Mouse (Mus musculus) gastrocnemius, postnatal 10 days (tissue): ENCODE data around the gene 5730409E04Rik. TPM values are rescaled to one million over a fixed set of nuclear protein-coding genes. Genes with fewer than 3 reads are reported as not detected.

Source experiments
- DNase-seq: peaks from one replicate; pipeline ENCODE4 v3.0.0; 2021; ENCODE audit warnings: mixed read lengths
- long read RNA-seq, 2 experiments: library from polyadenylated mRNA; stranded (forward); transcript quantifications; one replicate each; pipeline ENCODE4 v2.0.0; 2021
- total RNA-seq, 2 experiments: library from RNA; stranded (reverse); gene quantifications; 2 replicates each; pipeline ENCODE4 v1.2.3; 2021

5730409E04Rik gene
- total RNA-seq: 10 to 100 TPM; 13.1 to 14.7 TPM
- long read RNA-seq, experiment 1, partial matches to known transcripts: 0 of 1 reads
- long read RNA-seq, experiment 1, other reads (novel, unspliced or antisense): 1 of 1 reads
- long read RNA-seq, experiment 2, partial matches to known transcripts: 0 of 2 reads
- long read RNA-seq, experiment 2, other reads (novel, unspliced or antisense): 1 of 2 reads

DNA sequence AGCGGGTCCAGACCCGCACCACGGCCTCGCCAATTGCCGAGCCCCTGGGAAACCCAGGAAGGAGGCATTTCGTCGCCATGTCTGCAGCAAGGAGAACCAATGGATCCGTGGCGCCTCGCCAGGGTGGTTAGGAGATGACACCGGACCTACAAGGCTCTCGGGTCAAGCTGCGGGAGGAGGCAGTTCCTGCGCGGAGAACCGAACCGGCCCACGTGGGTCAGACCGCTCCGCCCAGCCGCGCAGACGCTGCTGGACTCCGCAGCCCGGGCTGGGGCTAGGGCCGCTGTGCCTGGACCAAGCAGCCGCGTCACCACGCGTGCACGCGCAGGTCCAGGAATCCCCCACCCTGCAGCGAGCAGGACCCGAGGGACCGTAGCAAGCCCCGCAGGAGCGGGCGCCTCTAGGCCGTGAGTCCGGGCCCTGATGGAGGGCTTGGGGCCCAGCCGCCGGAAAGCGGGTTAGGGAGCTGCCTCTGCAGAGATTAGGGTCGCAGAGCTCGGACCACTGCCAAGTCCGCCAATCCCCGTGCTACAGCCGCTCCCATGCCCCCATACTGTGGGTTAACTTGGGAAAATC is at the start of gene 5730409E04Rik:
TSS of gene 5730409E04Rik (plus strand) at position 213 of the 576 bp plus-strand sequence.
- DNase-seq: peak; percentile 90

DNA sequence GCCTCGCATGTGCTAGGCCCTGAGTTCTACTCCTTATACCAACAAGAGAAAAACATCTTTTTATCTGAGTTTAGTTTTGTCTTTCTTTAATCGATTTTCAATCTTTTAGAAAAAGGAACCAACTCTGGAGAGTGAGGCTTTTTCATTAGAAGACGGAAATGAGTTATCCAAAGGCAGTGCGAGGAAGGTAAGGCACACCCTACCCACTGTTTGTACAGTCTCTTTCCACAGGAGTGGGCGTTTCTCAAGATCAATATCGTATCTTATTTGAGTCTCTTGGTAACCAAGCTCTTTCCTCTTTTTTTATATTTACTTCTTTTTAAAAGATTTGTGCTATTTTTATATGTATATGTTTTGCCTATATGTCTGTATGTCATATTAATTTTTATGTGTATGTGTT is 45.8 kb upstream of the 5730409E04Rik start:
- no peak for DNase-seq

DNA sequence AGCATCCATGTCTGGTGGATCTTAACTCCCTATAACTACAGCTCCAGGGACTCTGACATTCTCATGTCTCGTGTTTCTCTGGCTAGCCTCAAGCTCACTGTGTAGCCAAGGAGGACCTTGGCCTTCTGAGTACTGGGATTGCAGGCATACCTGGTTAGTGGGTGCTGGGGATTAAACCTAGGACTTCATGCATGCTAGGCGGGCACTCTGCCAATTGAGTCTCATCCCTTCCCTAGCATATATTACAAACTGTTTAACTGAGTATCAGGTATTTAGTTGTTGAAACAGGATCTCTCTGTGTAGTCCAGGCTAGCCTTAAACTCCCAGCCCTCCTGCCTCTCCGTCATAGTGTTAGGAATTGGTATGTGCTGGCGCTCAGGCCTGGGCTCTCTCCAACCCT is 42.4 kb upstream of the 5730409E04Rik start:
- no peak for DNase-seq

DNA sequence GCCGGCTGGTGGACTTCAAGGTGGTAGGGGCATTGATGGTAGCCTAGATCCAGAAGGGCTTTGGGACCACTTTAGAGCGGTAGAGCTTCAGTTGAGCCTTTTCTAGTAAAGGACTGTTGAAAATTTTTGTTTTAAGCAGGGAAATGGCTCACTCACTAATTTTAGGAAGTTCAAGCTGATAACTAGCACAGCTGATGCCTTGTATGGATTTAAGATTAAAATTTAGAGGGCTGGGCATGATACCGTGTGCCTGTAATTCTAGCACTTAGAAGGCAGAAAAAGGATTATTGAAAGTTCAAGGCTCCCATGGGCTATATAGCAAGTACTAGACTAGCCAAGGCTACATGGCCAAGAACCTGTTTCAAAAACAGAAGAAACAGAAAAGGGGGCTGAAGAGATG is 39.8 kb upstream of the 5730409E04Rik start:
- no peak for DNase-seq

DNA sequence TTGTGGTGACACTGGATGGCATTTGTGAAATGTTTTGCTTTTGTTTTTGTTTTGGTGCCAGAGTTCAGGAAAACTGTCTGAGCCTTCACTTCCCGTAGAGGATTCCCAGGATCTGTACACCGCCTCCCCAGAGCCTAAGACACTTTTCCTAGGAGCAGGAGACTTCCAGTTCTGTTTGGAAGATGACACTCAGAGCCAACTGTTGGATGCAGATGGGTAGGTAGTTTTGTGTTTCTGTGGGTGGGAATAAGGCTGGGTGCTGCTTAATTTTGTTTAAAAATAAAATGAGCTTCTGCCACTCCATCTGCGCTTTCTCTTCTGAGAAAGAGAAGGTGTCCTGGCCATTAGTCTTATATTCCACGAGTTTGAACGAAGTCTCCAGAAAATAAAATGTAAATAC is 33.3 kb upstream of the 5730409E04Rik start:
- DNase-seq: no peak

DNA sequence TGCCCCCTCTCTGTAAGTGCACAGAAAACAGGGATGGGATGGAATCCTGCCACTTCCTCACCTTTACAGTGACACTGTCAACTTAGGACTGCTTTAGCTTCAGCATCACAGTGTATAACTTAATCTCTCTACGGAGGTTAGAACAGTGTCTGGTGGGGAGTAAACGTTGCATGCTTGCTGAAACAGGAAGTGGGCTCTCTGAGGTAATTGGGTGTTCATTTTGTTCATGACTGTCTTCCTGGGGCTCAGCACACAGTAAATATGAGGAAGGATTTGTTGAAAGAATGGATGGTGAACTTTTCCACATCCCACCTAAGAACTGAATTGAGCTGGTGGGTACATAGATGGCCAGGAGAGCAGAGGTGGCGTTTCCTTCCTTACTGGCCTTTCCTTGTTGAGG is 31.7 kb upstream of the 5730409E04Rik start:
- no peak for DNase-seq

DNA sequence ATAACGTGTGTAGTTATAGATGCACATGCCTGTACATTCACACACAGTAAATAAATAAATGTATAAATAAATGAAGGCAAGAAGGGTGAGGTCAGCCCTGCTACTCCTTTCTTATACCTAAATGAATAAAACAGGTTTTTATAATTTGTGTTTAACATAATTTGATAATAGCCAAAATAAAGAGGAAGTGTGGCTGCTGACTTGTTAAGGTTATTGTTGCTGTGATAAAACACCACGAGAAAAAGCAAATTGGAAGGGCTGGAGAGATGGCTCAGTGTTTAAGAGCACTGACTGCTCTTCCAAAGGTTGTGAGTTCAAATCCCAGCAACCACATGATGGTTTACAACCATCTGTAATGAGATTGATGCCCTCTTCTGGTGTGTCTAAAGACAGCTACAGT is 30.5 kb upstream of the 5730409E04Rik start:
- no peak for DNase-seq

DNA sequence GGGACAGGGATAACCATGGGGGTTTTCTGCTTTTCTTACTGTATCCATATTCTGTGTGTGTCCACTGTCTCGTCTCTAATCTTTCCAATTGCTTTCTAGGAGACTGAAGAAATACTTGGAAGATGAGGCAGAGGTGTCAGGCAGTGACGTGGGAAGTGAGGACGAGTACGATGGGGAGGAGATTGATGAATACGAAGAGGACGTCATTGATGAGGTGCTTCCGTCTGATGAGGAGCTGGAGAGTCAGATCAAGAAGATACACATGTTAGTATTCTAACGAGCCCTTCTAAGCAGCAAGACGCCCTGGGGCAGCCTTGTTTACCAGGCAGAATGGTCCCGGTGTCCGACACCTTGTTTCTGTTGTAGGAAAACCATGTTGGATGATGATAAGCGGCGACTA is 23.9 kb upstream of the 5730409E04Rik start:
- no peak for DNase-seq

DNA sequence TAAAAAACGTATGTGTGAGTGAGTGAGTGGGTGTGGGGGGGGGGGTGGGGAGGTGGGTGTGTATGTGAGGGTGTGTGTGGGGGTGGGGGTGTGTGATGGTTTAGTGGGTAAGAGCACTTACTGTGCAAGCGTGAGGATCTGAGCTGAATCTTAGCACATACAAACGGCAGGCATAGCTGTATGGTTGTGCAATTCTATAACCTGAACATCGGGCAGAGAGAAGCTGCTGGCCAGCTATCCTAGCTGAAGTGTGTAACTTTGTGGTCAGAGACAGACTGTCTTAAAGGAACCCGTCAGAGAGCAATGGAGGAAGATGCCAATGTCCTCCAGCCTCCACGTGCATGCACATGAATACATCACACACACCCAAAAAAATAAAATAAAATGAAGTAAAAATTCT is 17.6 kb upstream of the 5730409E04Rik start:
- DNase-seq: no peak

DNA sequence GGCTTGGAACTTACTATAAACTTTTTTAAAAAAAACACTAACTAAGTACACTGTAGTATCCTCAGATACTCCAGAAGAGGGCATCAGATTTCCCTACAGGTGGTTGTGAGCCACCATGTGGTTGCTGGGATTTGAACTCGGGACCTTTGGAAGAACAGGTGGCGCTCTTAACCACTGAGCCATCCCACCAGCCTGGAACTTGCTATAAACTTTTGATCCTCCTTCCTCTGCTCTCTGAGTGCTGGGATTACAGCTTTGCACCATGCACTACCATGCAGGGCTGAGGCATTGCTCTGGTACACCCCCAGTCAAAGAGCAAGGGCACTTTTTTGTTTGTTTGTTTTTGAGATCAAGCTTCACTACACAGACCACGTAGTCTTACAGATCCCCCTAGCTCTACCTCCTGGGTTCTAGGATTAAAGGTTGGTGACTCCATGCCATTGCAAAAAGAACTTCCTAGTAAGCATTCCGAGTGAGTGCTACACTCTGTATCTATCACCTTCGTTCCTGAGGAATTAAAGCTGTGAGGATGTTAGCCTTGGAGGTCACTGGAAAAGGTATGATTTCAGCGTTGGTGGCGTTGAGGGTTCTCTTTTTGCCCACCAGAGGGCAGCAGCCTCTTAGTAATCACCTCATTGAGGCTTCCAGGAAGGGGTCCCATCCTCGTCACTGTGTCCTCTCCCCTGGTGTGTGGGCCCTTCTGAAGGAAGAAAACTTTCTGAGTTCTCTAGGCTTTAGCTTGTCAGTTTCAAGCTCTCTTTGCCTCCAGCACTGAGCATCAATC is 9.5 kb upstream of the 5730409E04Rik start:
- DNase-seq: peak; percentile 56

DNA sequence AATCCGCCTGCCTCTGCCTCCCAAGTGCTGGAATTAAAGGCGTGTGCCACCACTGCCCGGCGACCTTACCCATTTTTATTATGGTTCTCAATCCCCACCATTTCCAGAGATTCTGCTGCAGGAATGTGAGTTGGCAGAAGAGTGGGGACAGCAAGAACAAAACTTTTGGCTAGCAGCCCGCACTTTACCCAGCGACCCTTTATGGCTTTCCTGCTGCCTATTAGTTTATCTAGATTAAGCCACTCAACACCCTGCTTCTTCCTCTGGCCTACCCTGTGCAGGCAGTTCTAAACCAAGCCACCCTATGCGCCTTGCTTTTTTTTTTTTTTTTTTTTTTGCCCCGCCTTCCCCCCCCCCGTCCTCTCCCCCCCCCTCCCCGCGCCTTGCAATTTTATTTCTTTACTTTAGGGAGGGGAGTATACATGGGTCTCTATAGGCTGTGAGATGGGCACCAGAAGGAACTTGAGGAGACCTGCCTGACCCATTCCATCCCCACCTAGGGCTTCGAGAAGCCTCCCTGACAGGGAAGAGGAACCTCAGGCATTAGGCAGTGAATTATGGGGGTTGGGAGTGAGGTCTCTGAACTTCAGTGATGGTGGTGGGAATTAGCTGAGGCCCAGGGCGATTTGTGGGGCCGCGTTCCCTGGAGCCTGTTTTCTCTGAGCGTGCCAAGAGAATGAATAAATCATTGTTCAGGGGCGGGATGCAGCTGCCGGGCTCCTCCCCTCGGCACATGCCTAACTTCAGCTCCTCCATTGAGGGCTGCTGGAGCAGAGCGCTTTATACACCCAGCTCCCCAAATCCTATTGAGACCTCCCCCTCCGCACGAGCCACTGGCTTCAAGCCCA is 7.8 kb upstream of the 5730409E04Rik start:
- DNase-seq: peak; percentile 20

DNA sequence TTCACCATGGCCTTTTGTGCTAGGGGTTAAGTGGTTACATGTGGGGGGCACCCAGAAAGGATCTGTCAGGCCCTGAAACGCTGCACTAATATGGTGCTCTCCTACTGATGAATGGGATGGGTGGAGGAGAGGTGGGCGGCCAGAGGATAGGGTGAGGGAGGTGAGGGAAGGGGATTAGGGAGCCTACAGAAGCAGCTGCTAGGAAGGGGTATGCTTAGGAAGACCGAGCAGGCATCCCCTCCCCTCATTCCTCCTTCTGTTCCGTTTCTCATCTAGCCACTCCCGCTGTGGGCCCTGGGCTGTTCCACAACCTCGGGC is 7.2 kb upstream of the 5730409E04Rik start:
- DNase-seq: no peak

DNA sequence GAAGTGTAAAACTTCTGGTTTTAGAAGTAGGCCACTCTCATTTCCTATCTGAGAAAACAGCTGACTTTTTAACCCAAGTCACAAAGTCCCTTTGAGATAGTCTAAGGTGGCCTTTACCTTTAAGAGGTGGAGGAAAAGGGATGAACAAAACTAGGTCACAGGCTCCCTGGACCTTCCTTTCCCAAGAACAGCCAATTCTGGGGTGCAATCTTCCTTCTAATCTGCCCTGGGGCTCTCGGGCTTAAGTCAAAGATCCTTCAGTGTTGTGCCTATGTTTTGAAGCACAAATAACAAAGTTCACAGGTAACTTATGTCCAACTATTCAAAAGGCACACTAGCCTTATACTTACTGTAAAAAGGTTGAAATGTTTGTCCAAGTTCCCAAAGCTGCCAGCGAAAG is 5.5 kb upstream of the 5730409E04Rik start:
- no peak for DNase-seq

DNA sequence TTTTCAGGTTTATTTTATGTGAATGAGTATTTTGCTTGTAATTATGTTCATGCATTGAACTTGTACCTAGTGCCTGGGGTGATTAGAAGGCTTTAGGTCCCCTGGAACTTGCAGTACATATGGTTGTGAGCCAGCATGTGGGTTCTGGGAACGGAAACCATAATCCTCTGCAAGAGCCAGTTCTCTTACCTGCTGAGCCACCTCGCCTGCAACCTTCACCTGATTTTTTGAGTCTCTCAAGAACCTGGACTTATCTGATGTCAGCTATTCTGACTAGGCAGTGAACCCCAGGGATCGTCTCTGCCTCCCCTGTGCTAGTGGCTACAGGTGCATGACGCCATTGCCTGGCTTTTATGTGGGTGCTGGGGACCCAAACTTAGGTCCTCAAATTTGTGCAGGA is 3.9 kb upstream of the 5730409E04Rik start:
- no peak for DNase-seq

DNA sequence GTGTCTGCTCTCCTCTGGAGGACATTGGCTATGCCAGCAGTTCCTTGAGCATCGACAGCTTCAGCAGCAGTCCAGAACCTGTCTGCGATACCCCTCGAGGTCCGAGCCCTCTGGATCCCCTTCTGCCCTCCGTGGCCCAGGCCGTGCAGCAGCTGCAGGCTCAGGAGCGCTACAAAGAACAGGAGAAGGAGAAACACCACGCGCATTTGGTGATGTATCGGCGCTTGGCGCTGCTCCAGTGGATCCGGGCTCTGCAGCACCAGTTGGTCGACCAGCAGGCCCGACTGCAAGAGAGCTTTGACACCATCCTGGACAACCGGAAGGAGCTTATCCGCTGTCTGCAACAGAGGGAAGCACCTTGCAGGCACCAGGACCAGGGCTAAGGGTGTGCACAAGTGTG is 2.4 kb downstream of the 5730409E04Rik start:
- DNase-seq: no peak

DNA sequence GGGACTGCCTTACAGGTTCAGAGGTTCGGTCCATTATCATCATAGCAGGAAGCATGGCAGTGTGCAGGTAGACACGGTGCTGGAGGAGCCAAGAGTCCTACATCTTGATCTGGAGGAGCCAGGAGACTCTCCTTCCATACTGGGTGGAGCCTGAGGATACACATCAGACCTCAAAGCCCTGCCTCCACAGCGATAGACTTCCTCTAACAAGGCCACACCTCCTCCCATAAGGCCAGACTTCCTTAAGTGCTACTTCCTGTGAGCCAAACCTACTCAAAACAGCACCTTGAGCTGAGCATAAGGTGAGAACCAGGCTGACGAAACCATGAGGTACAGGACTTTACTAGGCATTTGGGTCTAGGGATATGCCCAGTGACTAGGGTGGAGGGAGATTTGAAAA is 6.7 kb downstream of the 5730409E04Rik start:
- no peak for DNase-seq

DNA sequence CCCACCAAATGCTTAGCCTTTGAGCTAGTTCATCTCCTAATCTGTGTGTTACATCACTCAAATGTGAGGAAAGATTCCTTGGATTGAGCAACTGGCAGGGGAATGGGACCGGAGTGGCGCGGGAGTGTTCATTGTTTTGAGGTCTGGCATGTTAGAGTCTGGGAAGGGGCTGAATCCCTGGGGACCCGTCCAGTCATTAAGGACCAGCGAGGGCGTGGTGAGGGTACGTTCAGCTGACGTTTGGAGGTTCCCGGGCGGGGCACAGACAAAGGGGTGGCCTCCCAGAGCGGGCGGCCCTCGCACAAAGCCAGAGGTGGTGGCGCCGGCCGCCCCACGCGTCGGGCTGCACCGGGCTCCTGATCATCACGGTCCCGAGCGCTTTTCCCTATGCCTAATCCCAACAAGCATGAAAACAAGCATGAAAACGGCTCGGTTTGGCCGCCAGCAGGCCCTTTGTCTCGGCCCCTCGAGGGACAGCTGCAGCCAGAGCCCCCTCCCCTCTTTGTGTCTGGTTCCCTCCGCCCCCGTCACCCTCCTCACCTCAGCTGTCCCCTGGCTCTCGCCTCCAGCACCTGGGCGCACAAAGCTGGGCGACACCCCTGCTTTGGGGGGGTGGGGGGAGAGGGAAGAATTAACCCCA is 10.2 kb downstream of the 5730409E04Rik start:
- DNase-seq: no peak

DNA sequence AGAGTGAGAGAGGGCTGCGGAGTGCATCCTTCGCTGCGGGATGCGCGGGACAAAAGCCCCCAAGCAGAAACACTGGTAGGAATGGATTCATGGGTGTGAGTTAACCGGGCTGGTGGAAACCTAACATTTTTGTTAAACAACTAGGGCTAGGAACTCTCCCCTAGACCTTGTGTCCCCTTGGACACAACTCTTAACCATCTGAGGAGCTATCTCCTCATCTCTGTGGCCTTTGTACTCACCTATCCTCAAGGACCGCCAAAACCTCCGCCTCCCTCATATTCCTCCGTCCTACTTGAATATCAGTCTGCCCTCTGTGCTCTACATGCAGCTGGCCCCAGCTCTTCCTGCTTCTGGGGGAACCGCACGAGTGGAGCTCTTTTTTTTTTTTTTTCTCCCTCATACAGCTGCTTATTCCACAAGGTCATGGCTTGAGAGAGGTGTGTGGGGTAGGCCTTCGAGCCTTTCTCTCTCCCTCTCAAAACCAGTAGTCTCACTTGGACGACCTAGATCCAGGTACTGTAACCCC is 10.8 kb downstream of the 5730409E04Rik start:
- no peak for DNase-seq

DNA sequence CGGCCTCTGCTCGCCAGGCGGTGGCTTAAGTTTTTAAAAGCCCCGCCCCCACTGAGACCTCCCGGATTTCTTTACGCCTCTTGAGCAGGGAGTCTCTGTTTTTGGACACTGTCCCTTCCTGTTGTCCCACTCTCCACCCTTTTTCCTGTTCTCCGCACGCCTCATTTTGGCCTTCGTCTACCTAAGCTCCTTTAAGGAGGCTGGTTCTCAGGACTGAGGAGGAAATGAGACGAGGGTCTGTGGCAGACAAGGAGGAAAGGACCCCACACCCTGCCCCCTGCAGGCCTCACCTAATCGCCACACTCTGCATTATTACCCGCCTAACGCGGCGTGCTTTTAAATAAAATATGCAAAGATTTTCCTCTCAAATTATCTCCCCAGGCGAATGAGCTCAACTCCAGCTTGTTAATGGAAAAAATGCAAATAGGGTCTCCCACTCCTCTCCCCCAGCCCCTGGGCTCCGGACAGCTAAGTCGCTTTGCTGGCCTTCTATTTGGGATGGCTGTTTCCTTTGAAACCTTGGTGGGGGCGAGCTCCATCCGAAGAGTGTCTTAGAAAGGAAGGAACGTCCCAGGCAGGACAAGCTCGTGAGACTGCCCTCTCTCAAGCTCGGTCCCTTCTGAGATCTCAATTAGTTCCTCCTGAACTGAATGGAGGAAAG is 17.5 kb downstream of the 5730409E04Rik start:
- no peak for DNase-seq

DNA sequence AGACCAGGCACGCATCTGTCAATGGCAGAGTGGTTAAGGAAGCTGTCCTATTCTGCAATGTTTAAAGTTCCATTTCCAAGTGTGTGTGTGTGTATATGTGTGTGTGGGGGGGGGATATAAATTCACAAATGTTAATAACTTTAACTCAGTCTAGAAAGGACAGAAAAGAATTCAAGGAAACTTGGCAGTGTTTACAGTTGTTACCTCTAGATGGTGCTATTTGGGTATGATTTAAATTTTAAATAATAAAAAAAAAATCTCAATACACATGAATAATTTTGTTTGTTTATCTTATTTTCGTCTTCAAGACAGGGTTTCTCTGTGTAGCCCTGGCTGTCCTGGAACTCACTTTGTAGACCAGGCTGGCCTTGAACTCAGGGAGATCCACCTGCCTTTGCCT is 22.3 kb downstream of the 5730409E04Rik start:
- no peak for DNase-seq

DNA sequence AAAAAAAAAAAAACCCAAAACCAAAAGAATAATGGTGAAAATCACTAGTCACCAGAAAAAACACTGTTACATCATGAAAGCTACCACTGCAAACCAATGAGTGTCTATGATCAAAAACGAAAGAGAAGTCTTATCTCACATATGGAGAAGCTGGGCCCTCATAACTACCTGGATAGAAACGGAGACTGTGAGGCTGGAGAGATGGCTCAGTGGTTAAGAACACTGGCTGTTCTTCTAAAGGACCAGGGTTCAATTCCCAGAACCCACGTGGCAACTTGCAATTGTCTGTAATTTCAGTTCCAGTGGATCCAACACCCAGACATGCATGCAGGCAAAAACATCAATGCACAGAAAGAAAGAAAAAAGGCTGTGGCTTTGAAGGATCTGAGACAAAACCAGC is 23.1 kb downstream of the 5730409E04Rik start:
- DNase-seq: no peak

DNA sequence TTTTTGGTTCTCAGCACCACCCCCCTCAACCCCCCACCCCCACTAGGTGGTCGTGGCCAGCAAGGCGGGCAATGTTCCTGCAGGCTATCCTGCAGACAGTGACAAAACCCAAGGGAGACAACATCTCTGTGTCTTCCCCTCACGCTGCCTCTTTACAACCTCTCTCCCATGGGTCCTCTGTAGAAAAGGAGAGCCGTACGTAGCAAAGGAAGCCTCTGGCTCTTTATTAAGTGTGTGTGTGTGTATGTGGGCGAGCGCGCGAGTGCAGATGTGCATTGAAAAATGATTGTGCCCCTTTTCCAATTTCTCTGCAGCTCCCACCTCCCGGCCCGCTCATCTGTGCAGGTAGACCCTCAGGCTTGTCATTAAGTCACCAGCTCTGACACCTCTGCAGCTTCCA is 26.7 kb downstream of the 5730409E04Rik start:
- DNase-seq: no peak
